Mouse (Mus musculus): ENCODE data around the gene Fstl4.

DNA sequence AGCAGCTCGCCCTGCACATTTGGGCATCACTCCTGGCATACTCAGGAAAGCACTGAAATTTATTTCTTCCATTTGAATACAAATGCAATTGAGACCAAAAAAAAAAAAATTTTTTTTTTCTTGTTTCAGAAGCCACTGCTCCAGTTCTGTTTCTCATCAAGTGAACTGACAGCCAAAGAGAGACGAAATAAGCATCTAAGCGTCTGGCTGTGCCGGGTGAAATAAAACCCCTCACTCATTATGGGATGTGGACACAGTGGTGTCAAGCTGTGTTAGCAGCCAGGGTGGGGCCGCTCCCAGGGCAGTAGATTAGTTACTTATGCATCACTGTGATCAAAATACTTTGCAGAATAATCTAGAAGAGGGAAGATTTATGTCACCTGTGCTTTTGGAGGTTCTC lies 327.2 kb downstream of the Fstl4 start:
- TF ChIP-seq ZC3H11A (IDR thresholded peaks at IDR 0.05; ENCODE audit: borderline replicate concordance, low read depth, low read length) (no peak), MAFK (IDR thresholded peaks at IDR 0.05; ENCODE audit: insufficient read depth, low read depth, low read length) (no peak), ZNF384 (IDR thresholded peaks at IDR 0.05; ENCODE audit: low read depth, low read length) (no peak), CHD2 (IDR thresholded peaks at IDR 0.05; ENCODE audit: low read depth, low read length) (no peak)

Data from ES-E14 (cell line).